Mouse (Mus musculus) liver, embryonic 16.5 days (tissue): Measurements from ENCODE around the gene Dusp8. TPM values are rescaled to one million over a fixed set of nuclear protein-coding genes. Genes with fewer than 3 reads are reported as not detected.

Experiments used
- ATAC-seq: fragments of 200-750 bp; cut with Nextera tagmentation; 2 replicates; pipeline ENCODE4 v1.8.0; 2017; ENCODE audit warnings: low read depth, mild to moderate bottlenecking, moderate number of reproducible peaks, moderate library complexity
- H3K27ac ChIP-seq: fragments of 300-500 bp; sonication (generic); 2 replicates; pipeline ENCODE4 v1.5.1; 2014; ENCODE audit warnings: mild to moderate bottlenecking, low read length
- H3K27me3 ChIP-seq: fragments of 300-500 bp; sonication (generic); 2 replicates; pipeline ENCODE4 v1.6.1; 2014; ENCODE audit warnings: low read depth, low read length, mixed read lengths; ENCODE audit not compliant: control insufficient read depth, insufficient read depth
- H3K36me3 ChIP-seq: fragments of 300-500 bp; sonication (generic); 2 replicates; pipeline ENCODE4 v1.6.1; 2014; ENCODE audit warnings: mild to moderate bottlenecking; ENCODE audit not compliant: control insufficient read depth, insufficient read depth
- H3K4me1 ChIP-seq: fragments of 300-500 bp; sonication (generic); 2 replicates; pipeline ENCODE4 v1.6.1; 2014; ENCODE audit warnings: low read depth, low read length, mixed read lengths; ENCODE audit not compliant: control insufficient read depth
- H3K4me2 ChIP-seq: fragments of 300-500 bp; sonication (generic); 2 replicates; pipeline ENCODE4 v1.6.1; 2014; ENCODE audit warnings: low read depth, low read length, mixed read lengths
- H3K4me3 ChIP-seq: fragments of 300-500 bp; sonication (generic); 2 replicates; pipeline ENCODE4 v1.5.1; 2014; ENCODE audit warnings: low read depth, mild to moderate bottlenecking, low read length
- H3K9ac ChIP-seq: fragments of 300-500 bp; sonication (generic); 2 replicates; pipeline ENCODE4 v1.6.1; 2014; ENCODE audit warnings: low read depth, low read length
- H3K9me3 ChIP-seq: fragments of 300-500 bp; sonication (generic); replicated peaks from 2 replicates; pipeline ENCODE4 v1.6.1; 2016; ENCODE audit warnings: low read length; ENCODE audit not compliant: control insufficient read depth
- WGBS: fragments of 180-500 bp; shearing (Covaris S2); extraction: QIAGEN DNeasy Blood & Tissue Kit; methylation state at CpG from one replicate; pipeline ENCODE4 v1.1.7; 2014; ENCODE audit not compliant: insufficient replicate concordance; 5-methylcytosine and 5-hydroxymethylcytosine counted together
- polyA plus RNA-seq: library from polyadenylated mRNA; unstranded; fragments of >200 nt; fragmentation: Nextera tagmentation; extraction: Ambion mirVana; gene quantifications from 2 replicates; pipeline ENCODE4 v1.2.1, GENCODE M21; 2015

The Dusp8 gene
- polyA plus RNA-seq, 1 experiment from 2014 or later, result 2.8 TPM

DNA sequence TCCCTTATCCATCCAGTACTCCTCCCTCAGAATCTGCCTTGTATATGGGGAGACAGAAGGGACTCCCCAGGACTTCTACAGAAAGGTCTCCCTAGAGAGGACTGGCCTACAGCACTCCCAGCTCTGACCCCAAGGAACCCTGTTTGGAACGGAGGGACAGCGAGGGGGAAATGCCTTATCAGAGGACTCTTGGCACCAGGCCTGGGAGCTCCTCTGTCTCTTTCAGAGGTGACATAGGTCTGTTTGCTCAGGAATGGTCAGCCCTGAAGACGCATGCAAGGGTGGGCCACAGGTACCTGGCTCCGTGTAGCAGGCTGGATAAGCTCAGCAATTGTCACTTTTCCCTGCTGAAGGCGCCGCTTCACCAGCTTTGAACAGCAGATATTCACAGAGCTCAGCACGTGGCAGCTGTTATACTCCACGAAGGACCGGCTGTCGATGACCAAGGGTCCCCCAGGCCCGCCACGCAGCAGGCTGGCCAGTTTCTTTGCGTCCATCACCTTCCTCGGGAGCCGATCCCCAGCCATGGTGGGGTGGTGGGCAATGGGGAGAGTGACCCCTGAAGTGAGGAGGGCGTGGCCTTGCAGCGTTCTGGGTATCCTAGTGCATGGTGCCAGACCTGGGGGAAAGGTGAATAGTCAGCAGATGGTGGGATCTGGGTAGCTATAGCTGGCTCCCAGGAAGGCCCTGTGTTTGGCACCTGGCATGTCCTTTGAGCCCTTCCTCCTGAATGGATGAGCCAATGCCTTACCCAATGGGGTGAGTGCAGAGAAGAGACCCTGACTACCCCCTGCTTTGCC, 5.8 kb downstream of the Dusp8 start:
- Histone ChIP-seq H3K4me3 (no peak overlapping the region), H3K4me1 (peaks cover 81% of the 10 kb centered on the region), H3K9ac (peak overlapping the region; percentile 62; the same call in 1 of the 2 replicates), H3K36me3 (no peaks in the 10 kb centered on the region), H3K27ac (peak overlapping the region; percentile 96), H3K9me3 (no peaks in the 10 kb centered on the region), H3K4me2 (no peak overlapping the region), H3K27me3 (peaks cover 34% of the 10 kb centered on the region)
- no peak for ATAC-seq
- WGBS, result 61% methylated on average over 17 of the region's 17 CpGs

DNA sequence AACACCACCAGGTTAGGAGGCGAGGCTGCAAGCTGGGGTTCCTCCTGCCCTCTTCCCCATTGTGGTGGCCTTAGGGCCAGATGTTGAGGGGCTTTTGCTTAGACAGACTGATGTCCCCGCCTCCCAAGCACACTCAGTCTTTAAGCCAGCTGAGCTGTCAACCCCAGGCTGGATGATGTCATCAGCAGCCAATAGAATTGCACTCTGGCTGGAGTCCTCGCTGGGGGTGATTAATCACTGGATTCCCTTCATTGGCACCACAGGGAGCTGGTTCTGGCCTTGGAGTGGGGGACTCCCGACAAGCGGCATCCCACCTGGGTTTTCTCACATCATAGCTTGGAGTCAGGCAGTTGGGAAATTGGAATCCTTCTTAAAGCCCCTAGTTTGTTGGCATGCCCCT, 6.8 kb downstream of the Dusp8 start:
- 9% methylated on average over 5 of the region's 5 CpGs for WGBS
- H3K27ac ChIP-seq, result peak overlapping the region; percentile 96
- no peak overlapping the region; the same call in 1 of the 2 replicates for H3K4me2 ChIP-seq
- no peaks in the 10 kb centered on the region for H3K9me3 ChIP-seq
- H3K4me3 ChIP-seq, result no peak overlapping the region
- H3K9ac ChIP-seq, result peak overlapping the region; percentile 62
- peak; percentile 28 for ATAC-seq
- H3K27me3 ChIP-seq, result peaks cover 34% of the 10 kb centered on the region
- H3K4me1 ChIP-seq, result peaks cover 80% of the 10 kb centered on the region
- no peaks in the 10 kb centered on the region; the same call in 1 of the 2 replicates for H3K36me3 ChIP-seq

DNA sequence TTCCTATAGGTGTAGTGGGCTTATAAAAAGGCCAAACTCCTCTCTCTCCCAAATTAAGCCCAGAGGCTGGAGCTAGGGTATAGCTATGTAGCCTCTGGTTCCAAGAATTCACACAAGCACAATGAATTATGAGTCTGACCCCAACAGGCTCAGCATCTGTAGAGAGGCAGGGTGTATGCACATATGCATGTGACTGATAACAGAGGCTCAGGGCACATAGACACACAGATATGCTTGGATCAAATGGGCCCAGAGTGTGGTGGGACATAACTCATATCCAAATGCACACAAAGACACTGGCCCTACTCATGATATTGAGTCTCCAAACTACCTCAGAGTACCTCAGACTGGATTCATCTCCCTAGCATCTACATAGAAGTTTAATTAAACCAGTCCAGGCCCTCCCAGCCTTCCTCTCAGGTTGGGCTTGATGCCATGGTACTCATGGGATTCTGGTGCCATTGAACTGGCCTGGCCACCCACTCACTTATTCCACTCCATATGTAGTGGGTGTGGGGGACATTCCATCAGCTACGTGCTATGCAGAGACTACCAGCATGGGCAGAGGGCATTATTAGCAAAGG, 8.5 kb downstream of the Dusp8 start:
- peak overlapping the region; percentile 20 for H3K4me3 ChIP-seq
- H3K27ac ChIP-seq, result peak overlapping the region; percentile 96
- peaks cover 7% of the 10 kb centered on the region; the same call in 1 of the 2 replicates for H3K36me3 ChIP-seq
- peak; percentile 98 for ATAC-seq
- H3K9me3 ChIP-seq, result no peaks in the 10 kb centered on the region
- peak overlapping the region; percentile 62 for H3K9ac ChIP-seq
- 50% methylated on average over 1 of the region's 1 CpGs for WGBS
- peak overlapping the region; percentile 66 for H3K4me2 ChIP-seq
- peaks cover 34% of the 10 kb centered on the region for H3K27me3 ChIP-seq
- H3K4me1 ChIP-seq, result peaks cover 64% of the 10 kb centered on the region

DNA sequence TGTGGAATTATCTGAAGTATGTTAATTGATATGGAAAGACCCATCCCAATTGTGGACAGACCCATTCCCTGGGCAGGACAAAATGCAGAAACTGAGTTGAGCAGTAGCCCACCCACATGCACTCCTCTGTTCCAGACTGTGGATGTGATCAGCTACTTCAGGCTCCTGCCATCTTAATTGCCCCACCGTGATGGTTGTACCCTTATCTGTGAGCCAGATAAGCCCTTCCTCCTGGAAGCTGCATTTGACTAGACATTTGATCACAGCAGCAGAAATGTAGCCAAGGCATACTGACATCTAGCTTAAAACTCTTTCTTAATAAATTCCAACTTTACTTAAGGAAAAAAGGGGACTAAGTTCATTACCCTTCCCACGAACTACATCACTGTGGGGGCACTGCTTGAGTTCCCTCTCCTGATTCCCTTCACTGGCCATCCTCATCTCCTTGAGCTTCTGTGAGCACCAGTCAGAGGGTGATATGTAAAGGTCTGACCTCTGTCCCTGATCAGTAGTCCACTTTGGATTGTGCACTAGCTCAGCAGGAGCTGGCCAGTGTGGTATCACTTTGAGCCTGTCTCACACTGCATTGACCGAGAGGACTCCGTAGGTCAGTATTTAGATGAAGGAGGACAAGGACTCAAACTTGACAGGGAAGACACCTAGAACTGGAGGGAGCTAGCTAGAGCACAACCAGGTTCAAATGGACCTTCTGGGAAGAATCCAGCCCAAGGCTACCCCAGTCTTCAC, 9.3 kb downstream of the Dusp8 start:
- 51% methylated on average over 4 of the region's 4 CpGs for WGBS

DNA sequence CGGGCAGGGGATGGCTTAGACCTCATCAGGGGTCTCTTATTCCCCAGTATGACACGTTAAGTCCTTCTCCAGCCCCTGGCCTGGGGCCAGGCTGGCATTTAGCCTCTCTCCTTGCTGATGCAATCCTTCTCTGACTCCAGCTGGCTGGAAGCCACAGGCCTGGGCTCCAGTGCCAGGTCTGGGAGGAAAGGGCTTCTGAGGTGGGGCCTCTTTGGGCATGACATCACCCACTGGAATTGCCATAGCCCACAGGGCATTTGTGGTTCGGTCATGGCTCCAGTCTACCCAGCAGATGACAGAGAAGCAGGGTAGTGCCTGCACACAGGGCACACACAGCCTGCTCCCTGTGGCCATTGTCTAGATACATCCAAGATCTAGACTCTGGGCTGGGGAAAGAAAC, 10.8 kb downstream of the Dusp8 start:
- Histone ChIP-seq H3K4me3 (no peak overlapping the region), H3K27ac (0 out of 2 replicates have a peak overlapping the region, but pooled peaks have one; percentile 96), H3K27me3 (peaks cover 54% of the 10 kb centered on the region), H3K4me1 (peaks cover 57% of the 10 kb centered on the region), H3K9ac (peak overlapping the region; percentile 3; the same call in 1 of the 2 replicates), H3K36me3 (peaks cover 9% of the 10 kb centered on the region; the same call in 1 of the 2 replicates), H3K4me2 (no peak overlapping the region), H3K9me3 (no peaks in the 10 kb centered on the region)
- no peak for ATAC-seq
- WGBS, result 61% methylated on average over 3 of the region's 3 CpGs

More for the DNA sequence above, 9.3 kb downstream of the Dusp8 start:
- Histone ChIP-seq H3K36me3 (peaks cover 9% of the 10 kb centered on the region; the same call in 1 of the 2 replicates), H3K4me1 (peaks cover 60% of the 10 kb centered on the region), H3K9me3 (no peaks in the 10 kb centered on the region), H3K9ac (peak overlapping the region; percentile 58), H3K27ac (peak overlapping the region; percentile 96), H3K27me3 (peaks cover 40% of the 10 kb centered on the region), H3K4me3 (peak overlapping the region; percentile 20; the same call in 1 of the 2 replicates), H3K4me2 (peak overlapping the region; percentile 66)
- ATAC-seq, result 0 out of 2 replicates have a peak, but pooled peaks have one; percentile 20

DNA sequence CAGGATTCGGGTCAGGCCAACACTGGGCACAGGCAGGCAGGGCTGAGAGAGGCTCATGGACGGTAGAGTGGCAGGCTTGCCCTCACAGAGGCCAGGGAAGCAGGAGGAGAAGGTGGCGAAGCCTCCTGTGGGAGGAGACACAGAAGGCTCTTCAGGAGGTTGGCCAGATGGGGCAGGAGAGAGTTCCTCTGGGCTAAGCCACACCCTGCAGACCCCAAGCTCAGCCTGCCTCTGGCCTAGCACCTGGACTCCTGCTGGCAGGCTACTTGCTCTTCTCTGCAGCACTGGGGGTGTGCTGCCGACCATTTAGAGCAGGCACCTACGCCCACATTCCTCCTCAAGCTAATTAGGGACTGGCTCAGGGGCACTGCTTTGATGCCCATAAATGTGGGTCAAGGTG, 11.2 kb downstream of the Dusp8 start:
- Histone ChIP-seq H3K9me3 (no peaks in the 10 kb centered on the region), H3K9ac (no peak overlapping the region), H3K4me3 (no peak overlapping the region), H3K36me3 (peaks cover 9% of the 10 kb centered on the region; the same call in 1 of the 2 replicates), H3K27ac (no peak overlapping the region), H3K4me2 (no peak overlapping the region), H3K4me1 (peaks cover 53% of the 10 kb centered on the region), H3K27me3 (peaks cover 56% of the 10 kb centered on the region)
- ATAC-seq, result no peak
- 24% methylated on average over 5 of the region's 5 CpGs for WGBS

DNA sequence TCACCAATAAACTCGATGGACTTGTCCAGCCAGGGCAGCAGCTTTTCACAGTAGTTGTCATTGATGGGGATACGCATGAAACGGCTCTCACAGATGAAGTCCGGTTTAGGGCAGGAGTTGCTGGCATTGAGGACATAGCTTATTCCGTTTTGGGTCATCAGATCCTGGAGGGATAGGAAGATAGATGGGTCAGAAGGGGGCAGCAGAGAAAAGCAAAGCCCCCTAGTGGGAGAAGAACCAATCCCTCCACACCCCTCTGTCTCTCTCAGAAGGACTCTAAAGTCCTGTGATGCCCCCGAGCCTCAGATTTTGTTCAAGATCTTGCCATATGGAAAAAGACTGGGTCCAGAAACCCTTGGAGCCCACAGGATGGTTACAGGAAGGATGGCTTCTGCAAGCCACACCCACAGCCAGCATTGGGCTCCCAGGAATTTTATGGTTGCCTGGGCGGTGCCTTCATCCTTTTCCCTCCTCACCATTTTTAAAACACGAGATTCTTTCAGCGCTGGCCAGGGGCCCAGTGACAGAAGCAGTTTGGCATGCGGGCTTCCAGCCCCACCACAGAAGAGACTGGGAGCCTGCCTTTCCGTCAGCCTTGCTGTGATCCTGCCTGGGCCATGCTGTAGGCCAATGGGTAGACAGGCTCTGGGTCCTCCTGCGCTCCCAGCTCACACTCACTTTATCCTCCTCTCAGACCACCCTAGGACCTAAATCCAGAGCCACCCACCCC, 11.9 kb downstream of the Dusp8 start:
- 35% methylated on average over 12 of the region's 12 CpGs for WGBS
- Histone ChIP-seq H3K9ac (no peak overlapping the region), H3K9me3 (no peaks in the 10 kb centered on the region), H3K27ac (no peak overlapping the region), H3K4me2 (no peak overlapping the region), H3K4me1 (peaks cover 46% of the 10 kb centered on the region), H3K36me3 (peaks cover 9% of the 10 kb centered on the region; the same call in 1 of the 2 replicates), H3K4me3 (no peak overlapping the region), H3K27me3 (peaks cover 62% of the 10 kb centered on the region)
- no peak for ATAC-seq

DNA sequence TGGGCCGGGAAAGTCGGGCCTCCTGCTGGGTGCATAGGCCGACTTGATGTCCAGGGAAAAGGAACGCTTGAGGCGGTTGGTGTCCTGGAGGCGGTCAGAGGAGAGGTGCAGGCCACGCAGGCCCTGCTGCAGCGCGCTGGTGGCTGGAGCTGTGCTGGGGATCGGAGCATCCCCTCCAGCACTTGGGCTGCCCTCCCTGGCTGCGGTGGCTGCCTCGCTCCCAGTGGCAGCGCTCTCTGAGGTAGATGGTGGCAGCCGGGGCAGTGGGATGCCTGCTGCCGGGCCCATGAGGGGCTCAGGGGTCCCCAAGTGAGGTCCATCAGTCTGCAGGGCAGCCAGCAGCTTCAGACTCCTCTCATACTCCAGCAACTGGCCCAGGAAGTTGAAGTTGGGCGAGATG, 13.0 kb downstream of the Dusp8 start:
- WGBS, result 38% methylated on average over 16 of the region's 16 CpGs
- H3K4me2 ChIP-seq, result no peak overlapping the region

More for the DNA sequence above, 13.0 kb downstream of the Dusp8 start:
- Histone ChIP-seq H3K4me1 (peaks cover 35% of the 10 kb centered on the region), H3K27me3 (peaks cover 72% of the 10 kb centered on the region), H3K36me3 (peaks cover 9% of the 10 kb centered on the region; the same call in 1 of the 2 replicates), H3K9me3 (no peaks in the 10 kb centered on the region), H3K27ac (no peak overlapping the region), H3K4me3 (no peak overlapping the region), H3K9ac (no peak overlapping the region)
- no peak for ATAC-seq
